Mouse (Mus musculus): ENCODE results near the gene Zfp683. TPM values are rescaled to one million over a fixed set of nuclear protein-coding genes. Genes with fewer than 3 reads are reported as not detected.

The Zfp683 gene
- polyA plus RNA-seq, 1 experiment from 2014 or later, result not detected

DNA sequence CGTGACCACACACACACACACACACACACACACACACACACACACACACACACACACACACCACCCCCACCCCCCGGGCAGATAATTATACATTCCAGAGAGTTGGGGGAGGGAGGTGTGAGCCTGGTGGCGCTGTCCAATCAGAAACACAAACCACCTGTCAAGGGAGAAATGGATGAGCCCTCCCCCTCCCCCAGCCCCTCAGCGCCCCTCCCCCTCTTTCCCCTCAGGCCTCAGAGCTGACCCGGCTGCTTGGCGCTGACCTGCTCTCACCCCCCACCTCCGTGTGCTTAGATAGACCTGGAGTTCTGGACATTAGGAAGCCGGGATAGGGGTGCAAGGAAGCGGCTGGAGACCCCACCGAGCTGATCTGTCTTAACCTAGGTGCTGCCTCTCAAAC lies 34.4 kb upstream of the Zfp683 start:
- Histone ChIP-seq H3K4me1 (replicated peaks; ENCODE audit: insufficient read depth, low read length) (no peaks in the 10 kb centered on the region), H3K4me3 (replicated peaks; ENCODE audit: low read depth, low read length) (no peak overlapping the region), H3K9me3 (replicated peaks; ENCODE audit: low read length) (no peaks in the 10 kb centered on the region), H3K27ac (no peak overlapping the region), H3K36me3 (ENCODE audit: insufficient read depth, low read length) (no peaks in the 10 kb centered on the region), H3K27me3 (ENCODE audit: insufficient read depth, low read length) (peaks cover 19% of the 10 kb centered on the region), H3K4me2 (ENCODE audit: low read length) (no peak overlapping the region), H3K9ac (ENCODE audit: low read depth, low read length) (no peak overlapping the region)
- DNase-seq (ENCODE audit: low spot score) (no peak), ATAC-seq (replicated peaks; ENCODE audit: low FRiP score, low read depth) (peak; percentile 13; the same call in 1 of the 2 replicates)
- WGBS, result 4% methylated on average over 9 of the region's 10 CpGs
- TF ChIP-seq CTCF (IDR thresholded peaks at IDR 0.05; ENCODE audit: low read depth), result no peak

DNA sequence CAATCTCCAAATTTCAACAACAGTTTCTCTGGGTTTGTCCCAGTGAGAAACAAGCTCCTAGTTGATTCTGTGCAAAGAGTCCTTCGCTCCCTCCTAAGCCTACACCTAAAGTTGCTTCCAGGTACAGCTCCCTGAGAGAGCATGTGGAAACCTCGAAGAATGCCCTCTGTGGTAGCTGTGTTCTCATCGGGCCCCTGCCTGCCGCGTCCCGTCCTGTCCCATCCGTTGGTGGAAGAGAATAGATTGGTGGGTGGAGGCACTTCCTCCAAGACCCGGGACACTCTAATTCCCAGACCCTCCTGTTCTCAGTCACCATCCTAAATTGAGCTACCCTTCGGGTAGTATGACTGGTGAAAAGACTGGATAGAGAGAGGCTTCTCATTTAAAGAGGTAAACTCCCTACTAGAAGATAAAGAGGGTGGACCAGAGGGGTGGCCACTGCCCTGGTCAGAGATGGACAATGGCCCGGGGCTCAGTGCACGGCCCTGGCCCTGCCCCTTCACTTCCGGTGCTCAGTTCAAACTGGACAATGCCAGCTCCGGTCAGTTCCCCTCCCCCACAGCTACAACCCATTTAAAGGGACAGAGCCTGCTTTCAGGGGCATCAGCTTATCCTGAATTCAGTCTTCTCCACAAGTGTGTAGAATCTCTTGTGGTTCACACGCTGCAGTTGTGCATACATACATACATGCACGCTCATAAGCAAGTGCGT lies 33.8 kb upstream of the Zfp683 start:
- no peaks in the 10 kb centered on the region for H3K4me1 ChIP-seq (replicated peaks; ENCODE audit: insufficient read depth, low read length)
- no peak for TF ChIP-seq CTCF (IDR thresholded peaks at IDR 0.05; ENCODE audit: low read depth)
- WGBS, result 3% methylated on average over 16 of the region's 16 CpGs
- H3K27ac ChIP-seq, result no peak overlapping the region
- peaks cover 19% of the 10 kb centered on the region for H3K27me3 ChIP-seq (ENCODE audit: insufficient read depth, low read length)
- H3K36me3 ChIP-seq (ENCODE audit: insufficient read depth, low read length), result no peaks in the 10 kb centered on the region
- no peaks in the 10 kb centered on the region for H3K9me3 ChIP-seq (replicated peaks; ENCODE audit: low read length)
- no peak for ATAC-seq (replicated peaks; ENCODE audit: low FRiP score, low read depth)
- H3K4me2 ChIP-seq (ENCODE audit: low read length), result no peak overlapping the region
- H3K9ac ChIP-seq (ENCODE audit: low read depth, low read length), result no peak overlapping the region
- no peak for DNase-seq (ENCODE audit: low spot score)
- no peak overlapping the region for H3K4me3 ChIP-seq (replicated peaks; ENCODE audit: low read depth, low read length)

DNA sequence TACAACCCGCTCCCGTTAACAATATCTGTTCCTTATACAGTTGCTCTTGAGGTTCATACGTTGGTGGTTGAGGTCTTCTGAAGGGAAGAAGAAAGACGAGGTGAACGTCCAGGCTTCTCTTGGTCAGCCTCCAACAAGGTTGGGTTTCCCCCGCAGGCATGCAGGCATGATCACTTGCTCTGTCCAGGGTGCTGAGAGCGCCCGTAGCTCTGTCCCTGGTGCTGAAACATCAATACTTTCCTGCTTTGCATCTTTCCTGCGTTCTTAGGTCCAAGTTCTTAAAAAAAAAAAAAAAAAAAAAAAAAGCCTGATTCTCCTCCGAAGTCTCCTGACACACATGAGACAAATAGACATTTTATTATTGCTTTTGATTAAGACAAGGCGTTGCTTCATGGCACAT lies 33.0 kb upstream of the Zfp683 start:
- no peak overlapping the region for H3K9ac ChIP-seq (ENCODE audit: low read depth, low read length)
- H3K4me2 ChIP-seq (ENCODE audit: low read length), result no peak overlapping the region
- TF ChIP-seq CTCF (IDR thresholded peaks at IDR 0.05; ENCODE audit: low read depth), result no peak
- 3% methylated on average over 11 of the region's 11 CpGs for WGBS
- no peak overlapping the region for H3K27ac ChIP-seq
- ATAC-seq (replicated peaks; ENCODE audit: low FRiP score, low read depth), result no peak
- no peaks in the 10 kb centered on the region for H3K36me3 ChIP-seq (ENCODE audit: insufficient read depth, low read length)
- peak; percentile 86 for DNase-seq (ENCODE audit: low spot score)
- H3K9me3 ChIP-seq (replicated peaks; ENCODE audit: low read length), result no peaks in the 10 kb centered on the region
- H3K4me1 ChIP-seq (replicated peaks; ENCODE audit: insufficient read depth, low read length), result no peaks in the 10 kb centered on the region
- no peak overlapping the region for H3K4me3 ChIP-seq (replicated peaks; ENCODE audit: low read depth, low read length)
- peaks cover 19% of the 10 kb centered on the region for H3K27me3 ChIP-seq (ENCODE audit: insufficient read depth, low read length)

DNA sequence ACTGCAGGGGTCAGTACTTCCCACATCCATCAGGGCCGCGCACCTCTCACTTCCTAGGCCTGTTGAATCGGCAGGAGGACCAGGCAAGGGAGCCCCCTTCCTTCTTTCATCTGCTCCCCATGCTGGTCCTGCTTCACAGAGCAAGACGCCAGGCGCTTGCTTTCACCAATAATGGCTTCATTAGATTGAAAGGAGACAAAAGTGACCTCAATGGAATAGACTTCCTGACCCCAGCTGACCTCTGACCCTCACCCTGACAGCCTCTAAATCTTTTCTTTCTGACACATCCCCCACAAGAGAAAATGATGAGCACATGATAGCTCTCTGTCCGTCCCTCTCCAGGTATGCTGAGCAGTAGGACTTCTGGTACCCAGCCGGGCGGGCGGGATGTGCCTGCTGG lies 27.8 kb upstream of the Zfp683 start:
- ATAC-seq (replicated peaks; ENCODE audit: low FRiP score, low read depth), result no peak
- Histone ChIP-seq H3K27ac (no peak overlapping the region), H3K4me1 (replicated peaks; ENCODE audit: insufficient read depth, low read length) (no peaks in the 10 kb centered on the region), H3K27me3 (ENCODE audit: insufficient read depth, low read length) (no peaks in the 10 kb centered on the region), H3K9me3 (replicated peaks; ENCODE audit: low read length) (no peaks in the 10 kb centered on the region), H3K4me2 (ENCODE audit: low read length) (no peak overlapping the region), H3K9ac (ENCODE audit: low read depth, low read length) (no peak overlapping the region), H3K36me3 (ENCODE audit: insufficient read depth, low read length) (no peaks in the 10 kb centered on the region), H3K4me3 (replicated peaks; ENCODE audit: low read depth, low read length) (no peak overlapping the region)
- no peak for DNase-seq (ENCODE audit: low spot score)
- TF ChIP-seq CTCF (IDR thresholded peaks at IDR 0.05; ENCODE audit: low read depth), result no peak
- WGBS, result 63% methylated on average over 9 of the region's 9 CpGs

DNA sequence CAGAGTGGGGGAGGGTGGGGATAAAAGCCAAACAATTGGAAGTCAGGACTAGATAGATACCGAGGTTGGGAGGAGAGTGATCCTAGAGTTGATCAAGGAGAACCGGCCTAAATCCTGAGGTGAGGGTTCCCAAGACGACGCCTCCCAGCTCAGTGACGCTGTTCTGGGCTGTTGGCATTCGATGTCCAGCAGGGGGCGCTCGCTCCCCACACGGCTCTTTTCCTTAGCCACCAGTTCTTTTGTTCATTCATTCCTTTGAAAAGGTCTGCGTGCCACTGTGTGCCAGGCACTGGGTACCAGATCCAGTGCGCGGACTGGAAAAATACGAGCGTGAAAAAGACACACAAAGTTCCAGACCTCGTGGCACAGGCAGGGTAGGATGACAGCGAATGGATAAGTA lies 17.7 kb upstream of the Zfp683 start:
- TF ChIP-seq CTCF (IDR thresholded peaks at IDR 0.05; ENCODE audit: low read depth), result peak; percentile 99
- ATAC-seq (replicated peaks; ENCODE audit: low FRiP score, low read depth) (no peak), DNase-seq (ENCODE audit: low spot score) (peak; percentile 66)
- Histone ChIP-seq H3K36me3 (ENCODE audit: insufficient read depth, low read length) (no peaks in the 10 kb centered on the region), H3K4me3 (replicated peaks; ENCODE audit: low read depth, low read length) (no peak overlapping the region), H3K4me2 (ENCODE audit: low read length) (no peak overlapping the region), H3K4me1 (replicated peaks; ENCODE audit: insufficient read depth, low read length) (no peaks in the 10 kb centered on the region), H3K27ac (no peak overlapping the region), H3K9ac (ENCODE audit: low read depth, low read length) (no peak overlapping the region), H3K27me3 (ENCODE audit: insufficient read depth, low read length) (no peaks in the 10 kb centered on the region), H3K9me3 (replicated peaks; ENCODE audit: low read length) (no peaks in the 10 kb centered on the region)
- WGBS, result 6% methylated on average over 16 of the region's 16 CpGs

DNA sequence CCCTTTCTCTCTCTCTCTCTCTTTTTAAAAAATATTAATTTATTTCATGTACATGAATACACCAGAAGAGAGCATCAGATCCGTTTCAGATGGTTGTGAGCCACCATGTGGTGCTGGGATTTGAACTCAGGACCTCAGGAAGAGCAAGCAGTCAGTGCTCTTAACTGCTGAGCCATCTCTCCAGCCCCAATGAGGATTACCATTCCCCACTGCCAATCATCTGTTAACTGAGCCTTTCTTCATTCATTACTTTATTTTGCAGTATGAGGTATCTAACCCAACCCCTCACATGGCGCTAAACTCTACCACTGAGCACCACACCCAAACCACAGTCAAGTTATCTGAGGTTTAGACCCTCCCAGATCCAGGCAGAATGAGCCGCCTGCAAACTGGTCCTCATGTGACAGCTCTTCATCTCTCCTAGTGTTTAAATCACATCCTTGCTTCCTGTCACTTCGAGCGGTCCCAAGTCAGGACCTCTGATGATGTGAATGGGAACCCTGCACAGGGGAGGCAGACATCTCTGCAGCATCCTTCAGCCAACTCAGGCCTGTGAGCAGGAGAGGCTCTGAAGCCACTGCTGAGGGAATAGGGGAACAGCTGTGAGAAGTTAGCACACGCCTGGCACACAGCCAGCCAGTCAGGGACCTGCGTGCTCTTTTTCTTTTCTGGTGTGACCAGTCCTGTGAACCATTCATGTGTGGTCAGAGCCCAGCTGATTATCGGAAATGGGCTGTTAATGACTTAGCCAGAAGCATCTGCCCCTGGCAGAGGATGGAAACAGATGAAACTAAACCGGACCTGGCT lies 12.1 kb upstream of the Zfp683 start:
- no peaks in the 10 kb centered on the region for H3K36me3 ChIP-seq (ENCODE audit: insufficient read depth, low read length)
- ATAC-seq (replicated peaks; ENCODE audit: low FRiP score, low read depth), result no peak
- H3K9me3 ChIP-seq (replicated peaks; ENCODE audit: low read length), result no peaks in the 10 kb centered on the region
- no peaks in the 10 kb centered on the region for H3K27me3 ChIP-seq (ENCODE audit: insufficient read depth, low read length)
- no peak overlapping the region for H3K4me3 ChIP-seq (replicated peaks; ENCODE audit: low read depth, low read length)
- TF ChIP-seq CTCF (IDR thresholded peaks at IDR 0.05; ENCODE audit: low read depth), result no peak
- no peak overlapping the region for H3K27ac ChIP-seq
- H3K4me2 ChIP-seq (ENCODE audit: low read length), result no peak overlapping the region
- 34% methylated on average over 9 of the region's 9 CpGs for WGBS
- H3K4me1 ChIP-seq (replicated peaks; ENCODE audit: insufficient read depth, low read length), result no peaks in the 10 kb centered on the region
- DNase-seq (ENCODE audit: low spot score), result peak; percentile 69
- no peak overlapping the region for H3K9ac ChIP-seq (ENCODE audit: low read depth, low read length)
